Mouse (Mus musculus) midbrain, embryonic 14.5 days (tissue): ENCODE data around the gene Fezf2. TPM values are rescaled to one million over a fixed set of nuclear protein-coding genes. Genes with fewer than 3 reads are reported as not detected.
A peak's percentile ranks its signal among the peaks of the same experiment; 100 is the strongest.

Experiments used
- ATAC-seq: fragments of 200-750 bp; cut with Nextera tagmentation; 2 replicates; pipeline ENCODE4 v1.8.0; 2017; ENCODE audit warnings: moderate number of reproducible peaks, moderate library complexity; ENCODE audit not compliant: low FRiP score, low TSS enrichment
- DNase-seq: peaks from one replicate; pipeline ENCODE4 v3.0.0-alpha.2; 2015
- H3K27ac ChIP-seq: fragments of 300-500 bp; sonication (generic); replicated peaks from 2 replicates; pipeline ENCODE4 v1.5.1; 2014; ENCODE audit warnings: mild to moderate bottlenecking, low read depth, low read length, moderate library complexity
- H3K27me3 ChIP-seq: fragments of 300-500 bp; sonication (generic); 2 replicates; pipeline ENCODE4 v1.6.1; 2014; ENCODE audit warnings: low read length, control low read depth, mixed read lengths; ENCODE audit not compliant: control insufficient read depth, insufficient read depth
- H3K36me3 ChIP-seq: fragments of 300-500 bp; sonication (generic); 2 replicates; pipeline ENCODE4 v1.6.1; 2014; ENCODE audit warnings: low read length, control low read depth; ENCODE audit not compliant: control insufficient read depth, insufficient read depth
- H3K4me1 ChIP-seq: fragments of 300-500 bp; sonication (generic); 2 replicates; pipeline ENCODE4 v1.6.1; 2014; ENCODE audit warnings: mild to moderate bottlenecking, antibody characterized with exemption, low read length, control low read depth; ENCODE audit not compliant: control insufficient read depth, insufficient read depth
- H3K4me2 ChIP-seq: fragments of 300-500 bp; sonication (generic); 2 replicates; pipeline ENCODE4 v1.6.1; 2014; ENCODE audit warnings: mild to moderate bottlenecking, low read length, moderate library complexity
- H3K4me3 ChIP-seq: fragments of 300-500 bp; sonication (generic); replicated peaks from 2 replicates; pipeline ENCODE4 v1.5.1; 2014; ENCODE audit warnings: low read depth, low read length
- H3K9ac ChIP-seq: fragments of 300-500 bp; sonication (generic); replicated peaks from 2 replicates; pipeline ENCODE4 v1.6.1; 2014; ENCODE audit warnings: mild to moderate bottlenecking, low read length, moderate library complexity
- H3K9me3 ChIP-seq: fragments of 300-500 bp; sonication (generic); 2 replicates; pipeline ENCODE4 v1.6.1; 2016; ENCODE audit warnings: low read length, control low read depth, mixed read lengths; ENCODE audit not compliant: control insufficient read depth
- WGBS: fragments of 180-500 bp; shearing (Covaris S2); extraction: QIAGEN DNeasy Blood & Tissue Kit; methylation state at CpG from one replicate; pipeline ENCODE4 v1.1.7; 2014; 5-methylcytosine and 5-hydroxymethylcytosine counted together
- polyA plus RNA-seq: library from polyadenylated mRNA; unstranded; fragments of >200 nt; fragmentation: Nextera tagmentation; extraction: Ambion mirVana; gene quantifications from 2 replicates; pipeline ENCODE4 v1.2.1, GENCODE M21; 2014

The Fezf2 gene
- polyA plus RNA-seq, 1 experiment from 2014 or later, result 0.09 TPM

DNA sequence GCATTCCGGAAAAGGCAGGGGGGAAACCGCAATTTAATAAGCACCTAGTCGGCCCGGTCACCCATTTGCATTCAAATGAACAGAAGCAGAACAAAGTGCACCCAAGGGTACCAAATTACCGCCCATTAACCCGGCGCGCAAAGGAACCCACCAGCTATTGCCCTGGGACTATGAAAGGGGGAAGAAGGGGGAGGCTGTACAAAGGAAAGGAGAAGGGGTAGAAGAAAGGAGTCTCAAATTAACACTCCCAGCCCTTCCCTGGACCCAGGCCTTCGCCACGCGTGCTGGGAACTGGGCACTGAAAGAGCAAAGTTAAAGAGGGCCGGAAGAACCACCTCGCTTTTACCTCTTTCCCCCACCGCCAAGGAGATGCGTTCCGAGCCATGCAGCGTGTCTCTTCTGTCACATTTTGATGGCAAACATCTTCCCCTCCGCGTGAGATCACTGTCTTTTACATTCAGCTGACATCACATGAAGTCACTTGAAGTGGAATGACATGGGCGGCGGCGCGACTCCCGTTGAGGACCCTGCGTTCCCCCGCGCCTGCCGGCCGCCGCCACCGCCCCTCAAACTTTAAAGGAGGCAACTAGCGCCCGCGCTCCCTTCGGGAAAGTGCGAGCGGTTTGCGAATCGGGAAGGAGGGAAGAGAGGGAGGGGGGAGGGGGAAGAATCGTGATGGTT lies 2.6 kb downstream of the Fezf2 start:
- Histone ChIP-seq H3K36me3 (no peaks in the 10 kb centered on the region), H3K9me3 (no peaks in the 10 kb centered on the region), H3K27ac (no peak overlapping the region), H3K4me1 (0 out of 2 replicates have a peak, but pooled peaks cover 4% of the 10 kb centered on the region), H3K27me3 (peaks cover 98% of the 10 kb centered on the region), H3K4me2 (no peak overlapping the region), H3K4me3 (0 out of 2 replicates have a peak overlapping the region, but pooled peaks have one; percentile 10), H3K9ac (no peak overlapping the region)
- ATAC-seq (no peak), DNase-seq (peak; percentile 35)
- under 1% methylated on average over 40 of the region's 40 CpGs for WGBS

GRCm38 (mm10) chr14:12344746-12345240 lies 3.2 kb downstream of the Fezf2 start:
- Histone ChIP-seq H3K4me3 (peak overlapping the region; percentile 7; the same call in 1 of the 2 replicates), H3K4me1 (0 out of 2 replicates have a peak, but pooled peaks cover 4% of the 10 kb centered on the region), H3K9ac (0 out of 2 replicates have a peak overlapping the region, but pooled peaks have one; percentile 1), H3K27ac (no peak overlapping the region), H3K27me3 (peaks cover 99% of the 10 kb centered on the region), H3K4me2 (peak overlapping the region; percentile 10; the same call in 1 of the 2 replicates), H3K9me3 (no peaks in the 10 kb centered on the region), H3K36me3 (no peaks in the 10 kb centered on the region)
- 1% methylated on average over 39 of the region's 39 CpGs for WGBS
- no peak for ATAC-seq
- DNase-seq, result peak; percentile 37

DNA sequence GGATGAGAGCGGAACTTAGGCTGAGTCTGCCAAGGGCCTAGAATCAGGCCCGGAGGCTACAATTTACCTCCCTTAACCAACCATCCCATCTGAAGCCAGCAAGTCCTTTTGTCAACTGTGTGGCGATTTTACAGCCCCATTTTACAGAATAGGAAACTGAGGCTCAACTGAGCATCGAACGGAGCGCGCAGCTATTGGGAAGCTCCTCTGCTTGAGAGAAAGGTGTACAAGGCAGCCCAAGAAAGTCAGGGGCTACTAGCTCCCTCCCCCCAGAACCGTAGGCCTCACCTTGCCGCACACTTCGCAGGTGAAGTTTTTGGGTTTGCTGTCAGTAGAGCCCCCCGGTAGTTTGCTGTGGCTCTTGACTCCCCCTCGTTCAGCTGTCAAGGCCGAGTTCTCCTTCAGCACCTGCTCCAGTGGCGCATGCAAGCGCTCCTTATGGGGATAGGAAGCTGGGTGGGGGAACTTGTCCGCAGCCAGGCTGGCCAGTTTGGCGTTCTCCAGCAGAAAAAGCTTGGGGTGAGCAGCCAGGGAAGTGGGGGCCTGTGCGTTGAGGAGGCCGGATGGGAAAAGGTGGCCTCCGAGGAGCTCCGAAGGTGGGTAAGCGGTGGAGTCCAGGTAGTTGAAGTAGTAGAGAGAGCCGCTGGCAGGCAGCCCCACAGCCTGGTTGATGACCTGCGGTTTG lies 3.8 kb downstream of the Fezf2 start:
- H3K9me3 ChIP-seq, result no peaks in the 10 kb centered on the region
- no peak overlapping the region for H3K27ac ChIP-seq
- peak overlapping the region; percentile 7; the same call in 1 of the 2 replicates for H3K4me3 ChIP-seq
- H3K4me2 ChIP-seq, result no peak overlapping the region
- WGBS, result 2% methylated on average over 24 of the region's 24 CpGs
- ATAC-seq (no peak), DNase-seq (no peak)
- 0 out of 2 replicates have a peak, but pooled peaks cover 4% of the 10 kb centered on the region for H3K4me1 ChIP-seq
- 0 out of 2 replicates have a peak overlapping the region, but pooled peaks have one; percentile 1 for H3K9ac ChIP-seq
- H3K36me3 ChIP-seq, result no peaks in the 10 kb centered on the region
- H3K27me3 ChIP-seq, result peaks cover 99% of the 10 kb centered on the region

GRCm38 (mm10) chr14:12343451-12343941 lies 4.5 kb downstream of the Fezf2 start:
- Histone ChIP-seq H3K9ac (no peak overlapping the region), H3K4me1 (0 out of 2 replicates have a peak, but pooled peaks cover 4% of the 10 kb centered on the region), H3K4me3 (0 out of 2 replicates have a peak overlapping the region, but pooled peaks have one; percentile 0), H3K9me3 (no peaks in the 10 kb centered on the region), H3K4me2 (no peak overlapping the region), H3K27ac (no peak overlapping the region), H3K27me3 (peaks cover 96% of the 10 kb centered on the region), H3K36me3 (no peaks in the 10 kb centered on the region)
- no peak for ATAC-seq
- DNase-seq, result peak; percentile 51
- 2% methylated on average over 20 of the region's 20 CpGs for WGBS

DNA sequence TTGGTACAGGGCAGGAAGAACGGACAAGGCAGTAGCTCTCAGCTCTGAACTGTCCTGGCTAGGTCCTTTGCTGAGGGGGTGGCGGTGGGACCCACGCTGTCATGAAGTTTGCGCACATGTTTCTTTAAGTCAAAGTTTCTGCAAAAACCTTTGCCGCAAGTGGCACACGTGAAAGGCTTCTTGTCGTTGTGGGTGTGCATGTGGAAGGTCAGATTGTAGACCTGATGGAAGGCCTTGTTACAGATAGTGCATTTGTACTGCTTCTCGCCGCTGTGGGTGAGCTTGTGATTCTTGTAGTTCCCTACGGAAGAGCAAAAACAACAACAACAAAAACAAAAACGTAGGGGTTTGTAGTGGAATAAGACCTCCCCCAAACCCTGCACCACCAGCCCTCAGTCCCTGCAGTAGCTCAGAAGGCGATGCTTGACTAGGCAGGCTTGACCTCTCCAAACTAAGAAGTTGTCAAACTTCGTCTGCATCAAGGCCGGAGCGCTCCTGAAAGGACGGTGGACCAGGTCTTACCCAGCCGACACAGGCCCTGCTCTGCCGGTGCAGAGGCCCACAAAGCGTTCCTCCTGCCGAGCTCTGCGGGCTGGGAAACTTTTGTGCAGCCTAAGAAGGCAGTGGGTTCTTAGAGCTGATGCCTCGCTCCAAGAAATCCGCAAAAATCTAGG lies 5.4 kb downstream of the Fezf2 start:
- H3K4me2 ChIP-seq, result no peak overlapping the region
- H3K36me3 ChIP-seq, result no peaks in the 10 kb centered on the region
- no peak overlapping the region for H3K27ac ChIP-seq
- 2% methylated on average over 23 of the region's 23 CpGs for WGBS
- H3K9ac ChIP-seq, result no peak overlapping the region
- H3K4me3 ChIP-seq, result no peak overlapping the region
- ATAC-seq, result no peak
- H3K9me3 ChIP-seq, result no peaks in the 10 kb centered on the region
- H3K27me3 ChIP-seq, result peaks cover 95% of the 10 kb centered on the region
- H3K4me1 ChIP-seq, result 0 out of 2 replicates have a peak, but pooled peaks cover 4% of the 10 kb centered on the region
- peak; percentile 29 for DNase-seq

- no peak overlapping the region for H3K4me2 ChIP-seq
Measured at GRCm38 (mm10) chr14:12341789-12342457, 6.1 kb downstream of the Fezf2 start.

GRCm38 (mm10) chr14:12341075-12341788 lies 6.8 kb downstream of the Fezf2 start:
- Histone ChIP-seq H3K4me3 (0 out of 2 replicates have a peak overlapping the region, but pooled peaks have one; percentile 8), H3K36me3 (no peaks in the 10 kb centered on the region), H3K27me3 (peaks cover 95% of the 10 kb centered on the region), H3K9me3 (no peaks in the 10 kb centered on the region), H3K4me1 (0 out of 2 replicates have a peak, but pooled peaks cover 4% of the 10 kb centered on the region), H3K9ac (no peak overlapping the region), H3K4me2 (peak overlapping the region; percentile 3; the same call in 1 of the 2 replicates), H3K27ac (no peak overlapping the region)
- ATAC-seq (0 out of 2 replicates have a peak, but pooled peaks have one; percentile 3), DNase-seq (peak; percentile 46)
- under 1% methylated on average over 42 of the region's 42 CpGs for whole genome bisulfite sequencing

More at GRCm38 (mm10) chr14:12341789-12342457, 6.1 kb downstream of the Fezf2 start:
- DNase-seq (peak; percentile 36), ATAC-seq (no peak)
- Histone ChIP-seq H3K4me3 (no peak overlapping the region), H3K9me3 (no peaks in the 10 kb centered on the region), H3K9ac (no peak overlapping the region), H3K27ac (no peak overlapping the region), H3K4me1 (0 out of 2 replicates have a peak, but pooled peaks cover 4% of the 10 kb centered on the region), H3K27me3 (peaks cover 95% of the 10 kb centered on the region), H3K36me3 (no peaks in the 10 kb centered on the region)
- 1% methylated on average over 24 of the region's 24 CpGs for WGBS
